Mouse (Mus musculus) spleen, adult 18-20 months (tissue): ENCODE results near the gene Rpl31.
A peak's percentile ranks its signal among the peaks of the same experiment; 100 is the strongest.

Experiments
- DNase-seq, 2 experiments: peaks; one replicate each; pipeline ENCODE4 v3.0.0; 2022; ENCODE audit warnings: mixed read lengths in 2 of 2

Rpl31 gene

DNA sequence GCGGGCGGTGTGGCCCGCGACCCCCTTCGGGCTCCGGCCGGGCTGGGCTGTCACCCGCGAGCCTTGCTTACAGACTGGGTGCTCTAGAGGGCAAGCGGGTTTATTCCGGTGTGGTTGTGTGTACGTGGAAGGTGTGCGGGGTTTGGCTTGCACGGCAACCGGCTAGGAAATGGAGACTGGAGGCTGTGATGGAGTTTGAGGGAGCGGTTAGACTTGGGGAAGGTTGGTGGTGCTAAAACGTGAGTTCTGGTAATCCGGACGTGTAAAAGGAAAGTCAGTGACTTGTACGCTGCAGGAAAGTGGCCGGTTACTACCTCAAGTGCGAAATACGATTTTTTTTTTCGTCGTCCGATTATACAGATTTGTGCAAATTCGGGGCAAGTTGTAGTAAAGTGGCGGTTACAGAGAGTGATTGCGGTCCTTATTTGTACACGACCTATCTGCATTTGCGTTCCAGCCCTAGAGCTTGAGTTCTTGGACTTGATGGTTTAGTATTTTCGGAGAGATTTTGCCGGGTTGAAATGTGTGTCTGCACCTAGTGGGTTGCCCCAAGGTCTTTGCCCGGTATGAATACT is 712 bp downstream of the Rpl31 start:
- no peak for DNase-seq

DNA sequence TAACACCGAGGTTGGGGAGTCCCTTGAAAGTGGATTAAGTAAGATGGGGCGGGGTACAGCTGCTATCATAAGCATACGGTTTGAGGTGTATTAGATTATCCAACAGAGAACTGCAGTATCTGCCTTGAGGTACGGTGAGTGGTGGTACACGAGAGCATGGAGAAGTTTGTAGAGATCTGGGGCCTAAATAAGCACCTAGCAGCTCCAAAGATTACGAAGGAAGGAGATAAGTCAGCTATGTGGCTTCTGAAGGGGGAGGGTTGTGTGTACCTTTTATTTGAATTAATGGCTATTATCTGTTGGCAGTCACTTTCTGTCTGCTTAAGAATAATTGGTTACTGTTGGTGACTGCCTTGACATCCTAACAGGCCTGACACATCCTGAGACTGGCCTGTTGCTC is 2.8 kb downstream of the Rpl31 start:
- no peak for DNase-seq

DNA sequence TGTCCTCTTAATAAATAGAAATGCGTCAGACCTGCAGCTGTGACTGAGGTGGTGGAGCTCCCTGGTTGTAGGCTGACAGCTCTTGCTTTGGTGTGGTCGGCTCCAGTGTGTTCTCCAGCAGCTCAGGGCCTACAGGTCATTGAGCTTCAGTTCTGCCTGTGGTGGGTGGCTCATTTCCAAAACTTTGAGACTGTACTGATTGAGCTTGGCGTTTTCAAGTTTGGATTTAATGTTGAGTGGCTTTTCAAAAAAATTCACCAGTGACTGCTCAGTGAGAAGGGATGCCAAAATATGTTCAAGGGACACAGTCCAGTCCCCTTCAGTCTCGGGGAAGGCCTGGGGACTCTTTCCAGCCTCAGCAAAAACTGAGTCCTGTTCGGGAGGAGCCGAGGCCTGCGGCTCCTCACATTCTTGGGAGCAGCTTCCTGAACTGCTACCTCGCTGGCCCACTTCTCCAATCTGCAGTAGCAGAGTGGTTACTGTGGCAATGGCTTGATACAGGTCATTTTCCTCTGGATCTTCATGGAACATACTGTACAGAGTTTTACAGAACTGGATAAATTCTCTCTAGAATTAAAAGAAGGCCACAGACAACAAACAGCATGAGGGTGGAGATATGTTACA is 4.7 kb downstream of the Rpl31 start:
- DNase-seq = no peak

DNA sequence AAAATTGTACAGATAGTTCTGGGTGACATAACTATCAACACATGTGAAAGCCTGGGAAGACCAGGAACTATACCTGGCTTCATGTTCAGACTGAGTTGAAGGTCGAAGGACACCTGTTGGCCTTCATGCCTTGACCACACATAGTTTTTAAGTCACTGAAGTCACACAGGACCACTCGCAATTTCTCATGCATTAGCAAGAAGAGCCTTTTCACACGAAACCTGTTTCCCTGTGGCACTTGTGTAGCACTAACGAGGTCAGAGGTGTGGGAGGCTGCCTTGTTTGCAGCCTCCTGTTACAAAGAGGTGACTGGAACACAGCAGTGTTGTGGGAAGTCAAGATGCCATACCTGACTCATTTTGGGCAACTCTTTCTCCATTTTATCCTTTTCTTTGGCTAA is 5.7 kb downstream of the Rpl31 start:
- no peak for DNase-seq

DNA sequence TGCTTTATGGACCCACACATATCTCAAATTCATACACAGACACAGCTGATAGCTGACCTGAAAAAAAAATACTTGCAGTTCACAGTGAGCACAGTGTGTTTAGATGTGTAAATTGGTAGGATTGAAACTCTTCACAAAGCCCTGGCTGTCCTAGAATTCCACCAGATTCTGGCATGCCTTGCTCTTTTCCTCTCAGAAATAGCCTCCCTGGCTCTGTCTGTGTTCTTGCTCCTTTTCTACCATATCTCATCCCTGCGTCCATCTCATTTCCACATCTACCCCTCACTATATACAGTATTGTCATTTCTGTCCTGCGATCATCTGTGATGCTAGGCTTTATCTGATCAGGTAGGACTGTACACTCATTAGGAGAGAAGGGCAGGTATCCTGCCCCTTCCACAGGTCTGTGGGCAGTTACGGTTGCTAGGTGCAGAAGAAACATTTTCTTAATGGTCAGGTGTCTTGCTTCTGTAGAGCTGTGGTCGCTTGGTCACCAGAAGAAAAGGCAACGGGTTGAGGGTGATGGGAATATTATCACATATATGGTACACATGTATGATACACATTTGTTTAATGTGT is 6.7 kb downstream of the Rpl31 start:
- DNase-seq = no peak

DNA sequence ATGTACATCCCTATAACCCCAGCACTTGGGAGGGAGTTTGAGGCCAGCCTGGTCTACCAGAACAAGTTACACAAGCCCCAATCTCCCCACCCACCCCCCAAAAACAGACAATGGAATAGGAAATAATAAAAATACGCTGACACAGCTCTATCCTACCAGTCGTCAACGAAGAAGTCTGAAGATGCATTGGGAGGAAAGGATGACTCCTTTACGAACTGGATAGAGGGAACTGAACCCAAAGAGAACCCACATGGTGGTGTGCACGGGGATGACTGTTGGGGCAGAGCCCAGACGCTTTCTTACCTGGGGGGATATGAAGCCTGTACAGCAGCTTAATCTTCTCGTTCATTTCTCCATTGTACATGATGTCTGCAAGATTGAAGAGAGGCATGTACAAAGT is 8.5 kb downstream of the Rpl31 start:
- DNase-seq = no peak

DNA sequence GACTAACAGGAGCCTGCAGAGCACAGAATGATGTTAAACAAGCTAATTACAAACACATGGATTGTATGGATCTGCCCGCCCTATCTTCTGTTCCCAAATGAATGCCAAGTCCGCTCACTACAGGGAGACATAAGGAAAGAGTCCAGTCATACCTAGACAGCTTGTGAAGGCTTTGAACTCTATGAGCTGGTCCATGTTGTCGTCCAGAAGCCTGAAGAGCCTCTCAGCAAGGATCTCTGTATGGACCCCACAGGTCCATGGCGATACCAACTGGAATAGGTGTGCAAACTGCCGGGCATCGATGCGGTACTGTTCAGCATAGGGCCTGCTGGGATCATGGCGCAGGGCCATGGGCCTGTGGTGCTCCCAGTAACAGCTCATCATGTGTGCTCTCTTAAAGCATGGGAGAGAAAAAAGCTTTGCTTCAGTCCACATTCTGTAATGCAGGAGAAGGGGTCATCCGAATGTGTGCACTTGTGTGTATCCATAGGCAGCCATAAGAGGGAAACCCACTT is 9.1 kb downstream of the Rpl31 start:
- no peak for DNase-seq

DNA sequence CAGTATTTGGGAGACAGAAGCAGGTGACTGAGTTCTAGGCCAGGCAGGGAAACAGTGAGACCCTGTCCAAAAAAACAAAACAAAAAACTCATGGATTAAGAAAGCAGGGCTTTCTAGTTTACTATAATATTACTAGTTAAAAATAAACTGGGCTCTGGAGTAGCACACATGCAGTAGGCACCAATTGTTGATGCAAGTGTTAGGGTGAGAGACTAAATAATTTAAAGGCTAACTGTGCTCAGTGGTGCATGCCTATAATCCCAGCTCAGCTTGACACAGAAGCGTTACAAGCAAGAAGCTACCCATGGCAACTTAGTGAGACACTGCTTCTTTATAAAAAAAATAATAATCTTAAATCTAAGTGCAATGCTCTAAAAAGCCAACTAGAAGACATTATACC is 10.9 kb downstream of the Rpl31 start:
- DNase-seq = no peak

DNA sequence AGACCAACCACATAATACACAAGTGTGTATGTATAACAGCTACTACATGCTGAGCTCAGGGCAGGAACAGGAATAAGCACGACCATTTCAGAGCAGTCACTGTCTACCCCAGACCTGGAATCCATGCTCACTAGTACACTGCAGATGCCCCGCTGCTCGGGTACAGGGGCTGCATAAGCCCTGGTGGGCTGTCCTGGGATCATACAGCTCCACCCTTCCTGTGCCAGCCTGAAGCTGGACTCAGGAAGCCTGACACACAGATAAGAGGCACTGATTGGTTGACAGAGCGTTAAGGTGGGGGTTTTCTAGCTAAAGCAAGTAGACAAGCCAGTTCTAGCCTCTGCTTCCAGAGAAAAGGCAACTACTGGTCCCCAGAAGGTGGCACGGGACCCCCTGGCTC is 11.4 kb downstream of the Rpl31 start:
- no peak for DNase-seq

DNA sequence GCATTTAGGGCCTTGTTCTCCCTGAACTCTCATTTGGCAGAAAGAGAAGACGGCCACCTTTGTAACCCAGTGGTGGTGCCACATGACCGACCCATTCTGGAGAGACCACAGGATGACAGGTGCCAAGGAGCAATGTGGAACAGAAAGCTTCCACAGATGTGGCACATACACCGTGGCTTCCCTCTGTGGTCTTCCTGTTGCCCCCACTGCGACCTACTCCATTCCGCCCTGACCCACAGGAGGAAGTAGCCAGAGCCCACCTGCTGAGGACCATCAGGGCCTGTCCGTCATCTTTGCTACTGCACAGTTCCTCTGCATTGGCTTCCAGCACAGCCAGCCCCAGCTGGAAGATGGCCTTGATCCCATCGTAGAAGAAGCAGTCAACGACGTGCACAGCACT is 13.4 kb downstream of the Rpl31 start:
- no peak for DNase-seq

DNA sequence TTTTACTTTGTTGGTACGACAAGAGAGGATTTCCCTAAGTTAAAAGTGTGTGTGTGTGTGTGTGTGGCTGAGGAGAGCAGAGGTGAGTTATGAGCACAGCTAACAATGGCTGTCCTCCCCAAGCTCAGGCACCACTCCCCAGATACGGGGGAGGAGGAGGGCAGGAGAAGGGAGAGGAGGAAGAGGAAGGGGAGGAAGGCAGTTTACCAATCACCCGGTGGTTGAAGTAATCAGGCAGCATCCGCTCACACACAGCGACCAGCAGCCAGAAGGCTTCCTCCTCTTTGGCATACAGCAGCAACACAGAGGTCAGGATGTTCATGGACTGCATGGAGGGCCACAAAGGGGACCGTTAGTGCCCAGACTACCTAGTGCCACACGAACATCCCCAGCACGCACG is 17.3 kb downstream of the Rpl31 start:
- DNase-seq = no peak

DNA sequence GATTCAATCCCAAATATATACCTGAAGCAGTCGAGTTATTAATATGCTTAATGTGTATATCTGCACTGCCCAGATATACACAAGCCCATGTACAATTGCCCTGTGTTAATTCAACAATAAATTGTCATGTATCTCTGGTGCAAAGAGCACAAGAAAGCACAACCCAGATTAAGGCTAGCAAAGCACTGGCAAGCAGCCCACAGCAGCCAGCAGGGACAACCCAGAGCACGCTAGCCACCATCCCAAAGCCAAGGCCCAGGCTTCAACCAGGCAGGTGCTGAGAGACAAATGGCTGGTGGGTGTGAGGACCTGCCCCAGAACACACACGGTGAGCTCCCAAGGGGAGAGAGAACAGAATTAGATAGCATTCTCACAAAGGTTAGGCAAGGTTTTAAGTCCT is 18.8 kb downstream of the Rpl31 start:
- DNase-seq = no peak

DNA sequence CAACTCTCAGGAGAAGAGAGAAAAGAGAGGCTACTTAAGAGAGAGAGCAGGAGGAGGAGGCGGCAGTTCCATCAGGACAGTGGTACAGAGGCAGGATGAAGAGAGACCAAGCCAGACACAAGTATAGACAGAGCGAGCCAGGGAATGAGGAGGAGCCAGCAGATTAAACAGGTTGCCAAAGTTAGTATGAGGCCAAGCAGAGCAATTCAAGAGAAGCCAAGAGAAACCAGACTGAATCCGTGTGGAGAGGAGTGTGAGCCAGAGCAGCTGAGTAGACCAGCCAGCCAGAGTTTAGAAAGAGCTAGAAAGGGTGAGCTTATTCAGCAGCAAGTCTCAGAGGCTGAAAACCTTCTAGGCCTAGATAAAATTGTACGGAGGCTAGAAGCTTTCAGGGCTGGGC is 19.9 kb downstream of the Rpl31 start:
- DNase-seq = no peak

DNA sequence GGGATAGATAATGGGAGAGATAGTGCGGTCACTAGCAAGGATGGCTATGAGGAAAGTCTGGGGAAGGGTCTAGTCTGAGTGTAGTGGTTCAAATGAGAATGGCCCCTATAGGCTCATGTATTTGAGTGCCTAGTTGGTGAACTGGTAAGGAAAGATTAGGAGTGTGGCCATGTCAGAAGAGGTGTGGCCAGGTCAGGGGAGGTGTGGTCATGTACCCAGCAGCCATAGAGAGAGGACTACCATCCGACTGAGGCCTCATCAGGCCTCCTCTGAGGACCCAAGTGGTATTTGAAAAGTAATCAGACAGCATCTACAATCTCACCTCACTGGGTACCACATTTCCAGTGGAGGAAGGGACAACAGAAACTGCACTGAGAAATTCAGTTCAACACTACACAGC is 20.5 kb downstream of the Rpl31 start:
- DNase-seq = no peak

DNA sequence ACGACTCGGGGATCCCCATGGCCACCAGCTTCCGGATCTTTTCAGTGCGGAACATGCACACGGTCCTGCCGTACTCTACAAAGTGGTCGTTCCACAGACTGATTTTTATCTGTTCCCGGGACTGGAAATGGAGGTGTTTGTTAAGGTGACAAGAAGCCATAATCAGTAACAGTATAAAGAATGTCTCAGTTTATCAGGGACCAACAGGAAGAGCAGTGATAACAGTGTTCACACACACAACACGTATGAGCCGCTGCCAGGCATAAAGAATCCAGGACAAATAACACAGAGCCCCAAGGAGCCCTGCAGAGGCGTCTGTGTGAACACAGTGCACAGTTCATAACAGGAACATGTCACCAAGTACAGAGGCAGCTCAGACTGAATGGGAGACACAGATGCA is 21.7 kb downstream of the Rpl31 start:
- no peak for DNase-seq

DNA sequence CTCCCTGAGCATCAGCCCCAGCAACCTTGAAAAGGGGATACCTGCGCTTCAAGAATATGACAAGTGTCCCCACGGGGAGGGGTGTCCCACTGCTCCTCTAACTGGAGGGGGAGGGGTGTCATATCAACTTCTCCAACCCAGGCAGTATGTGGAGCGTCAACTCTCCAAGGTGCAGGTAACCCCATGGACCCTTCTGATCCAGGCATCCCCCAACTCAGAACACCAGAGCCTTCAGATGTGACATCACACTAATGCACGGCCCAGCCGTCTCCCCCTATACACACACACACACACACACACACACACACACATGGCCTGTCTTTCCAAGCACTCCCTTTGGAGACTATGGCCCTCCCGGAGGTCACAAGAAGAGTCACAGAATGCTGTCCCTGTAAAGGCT is 24.0 kb downstream of the Rpl31 start:
- DNase-seq = no peak

DNA sequence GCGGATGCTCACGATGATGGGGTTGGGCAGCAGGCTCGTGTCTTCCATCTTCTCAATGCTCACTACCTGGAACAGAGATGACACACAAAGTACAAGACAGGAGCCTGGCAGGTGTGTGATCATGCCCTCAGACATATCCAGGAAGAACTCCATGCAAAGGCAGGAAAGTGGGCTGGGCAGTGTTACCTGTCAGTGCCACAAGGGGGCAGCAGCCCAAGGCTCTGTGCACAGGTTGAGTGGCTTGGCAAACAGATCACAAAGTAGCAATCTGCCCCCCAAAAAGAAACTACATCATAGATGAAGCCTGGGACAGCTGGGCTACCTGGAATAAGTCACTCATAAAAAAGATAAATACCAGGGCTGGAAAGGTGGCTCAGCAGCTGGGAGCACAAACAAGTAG is 24.5 kb downstream of the Rpl31 start:
- peak; percentile 34 to 71 for DNase-seq

DNA sequence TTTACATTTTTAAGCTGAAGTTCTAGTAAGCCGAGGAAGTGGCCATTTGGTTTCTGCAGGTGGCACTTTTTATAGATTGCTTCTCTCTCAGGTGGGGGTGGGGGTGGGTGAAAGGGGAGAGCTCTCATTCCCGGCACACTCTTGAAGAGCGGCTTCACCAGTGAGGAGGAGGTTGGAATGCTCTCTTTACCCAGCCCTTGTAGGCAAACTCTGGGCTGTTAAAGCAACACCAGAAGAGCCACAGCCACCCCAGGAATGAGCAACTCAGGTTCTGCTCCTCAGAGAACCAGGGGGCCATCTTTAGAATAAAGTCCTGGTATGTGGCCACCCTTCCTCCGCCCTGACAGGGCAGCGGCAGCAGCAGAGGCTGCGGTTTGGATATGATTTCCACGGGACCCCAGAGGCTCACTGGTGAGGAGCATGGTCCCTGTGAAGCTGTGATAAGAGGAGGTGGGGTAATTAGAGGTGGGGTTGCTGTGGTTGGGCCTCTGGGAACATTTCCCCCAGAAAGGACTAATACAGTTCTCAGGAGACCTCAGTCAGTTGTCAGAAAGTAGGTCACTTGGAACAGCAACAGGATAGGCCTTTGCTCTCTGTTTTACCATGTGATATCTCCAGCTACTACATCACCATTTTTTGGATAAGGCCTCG is 25.7 kb downstream of the Rpl31 start:
- DNase-seq = no peak

DNA sequence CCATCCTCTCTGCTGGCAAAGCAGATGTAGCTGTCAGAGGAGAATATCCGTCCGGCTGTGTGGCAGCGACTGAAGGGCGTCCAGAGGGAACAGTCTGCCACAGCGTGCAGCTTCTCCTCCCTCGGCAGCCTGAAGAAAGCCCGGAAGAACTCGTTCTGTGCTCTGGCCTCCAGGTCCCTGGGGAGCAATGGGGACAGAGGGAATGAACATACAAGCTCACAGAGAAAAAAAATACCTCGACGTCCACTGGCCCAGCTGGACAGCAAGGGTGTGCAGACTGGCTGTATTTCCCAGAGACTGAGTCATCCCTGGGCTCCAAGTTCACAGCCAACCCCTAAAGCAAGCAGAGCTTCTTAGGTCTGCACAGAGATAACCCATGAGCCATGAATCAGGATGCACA is 26.5 kb downstream of the Rpl31 start:
- no peak for DNase-seq

DNA sequence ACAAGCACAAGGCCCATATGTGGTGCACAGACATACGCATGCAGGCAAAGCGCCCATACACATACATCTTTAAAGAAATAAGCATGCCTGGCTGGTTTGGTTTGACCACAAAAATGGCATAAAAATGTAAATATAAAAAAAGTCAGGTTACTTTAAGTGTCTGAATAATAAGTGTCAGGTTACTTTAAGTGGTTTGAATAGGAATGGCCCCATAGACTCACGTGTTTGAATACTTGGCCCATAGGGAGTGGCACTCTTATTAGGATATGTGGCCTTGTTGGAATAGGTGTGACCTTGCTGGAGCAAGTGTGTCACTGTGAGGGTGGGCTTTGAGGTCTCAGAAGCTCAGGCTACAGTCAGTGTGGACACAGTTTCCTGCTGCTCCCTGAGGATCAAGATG is 27.0 kb downstream of the Rpl31 start:
- no peak for DNase-seq

DNA sequence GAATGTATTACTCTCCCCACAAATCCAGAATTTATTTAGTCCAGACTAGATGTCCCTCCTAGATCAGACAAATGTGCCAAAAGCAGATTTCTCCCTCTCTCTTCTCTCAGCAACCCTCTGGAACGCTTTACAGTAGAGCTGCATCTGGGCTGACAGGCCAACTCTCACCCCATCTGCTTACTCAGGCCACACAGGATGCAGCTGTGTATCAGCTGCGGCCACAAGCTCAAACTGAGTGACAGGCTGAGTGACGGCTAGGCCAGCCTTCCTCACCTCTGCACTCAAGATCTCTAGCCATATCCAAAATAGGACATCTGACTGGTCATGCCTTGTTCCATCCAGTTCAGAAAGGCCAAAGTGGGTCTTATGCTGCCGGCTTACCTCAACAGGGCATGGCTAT is 28.7 kb downstream of the Rpl31 start:
- no peak for DNase-seq

DNA sequence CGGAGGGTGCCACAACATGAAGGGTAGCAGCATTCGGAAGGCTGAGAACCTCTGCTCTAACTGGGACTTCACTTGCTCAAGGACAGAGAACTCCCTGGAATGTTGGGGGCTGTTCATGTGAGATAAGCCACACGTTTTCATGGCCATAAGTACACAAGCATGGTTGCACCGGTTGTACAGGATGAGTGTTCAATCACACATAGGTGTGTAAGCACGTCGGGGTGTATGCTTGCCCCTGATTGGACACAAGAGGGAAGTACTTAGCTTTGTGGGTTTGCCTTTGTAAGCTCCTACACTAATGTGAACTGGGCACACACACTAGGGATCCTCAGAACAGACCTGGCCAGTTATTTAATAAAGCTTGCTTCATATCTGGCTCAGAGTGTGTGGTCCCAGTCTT is 30.6 kb downstream of the Rpl31 start:
- DNase-seq = no peak

DNA sequence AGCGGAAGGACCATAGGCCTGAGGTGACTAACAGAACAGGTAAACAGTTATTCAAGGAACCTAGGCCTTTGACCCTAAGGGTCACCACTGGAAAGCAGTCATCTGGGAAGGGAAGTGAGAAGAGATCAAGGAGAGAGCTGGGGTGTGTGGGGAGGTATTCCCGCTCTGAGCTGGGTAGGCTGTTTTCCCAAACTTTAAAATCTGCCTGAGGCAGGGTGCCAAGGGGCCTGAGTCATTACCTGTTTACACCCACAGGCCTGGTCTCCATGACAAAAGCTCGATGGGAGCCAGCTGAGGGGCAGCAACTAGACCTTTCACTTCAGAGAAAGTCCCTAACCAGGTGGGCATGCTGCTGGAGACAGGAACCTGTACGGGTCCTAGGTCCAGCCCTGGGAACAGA is 31.6 kb downstream of the Rpl31 start:
- no peak for DNase-seq

DNA sequence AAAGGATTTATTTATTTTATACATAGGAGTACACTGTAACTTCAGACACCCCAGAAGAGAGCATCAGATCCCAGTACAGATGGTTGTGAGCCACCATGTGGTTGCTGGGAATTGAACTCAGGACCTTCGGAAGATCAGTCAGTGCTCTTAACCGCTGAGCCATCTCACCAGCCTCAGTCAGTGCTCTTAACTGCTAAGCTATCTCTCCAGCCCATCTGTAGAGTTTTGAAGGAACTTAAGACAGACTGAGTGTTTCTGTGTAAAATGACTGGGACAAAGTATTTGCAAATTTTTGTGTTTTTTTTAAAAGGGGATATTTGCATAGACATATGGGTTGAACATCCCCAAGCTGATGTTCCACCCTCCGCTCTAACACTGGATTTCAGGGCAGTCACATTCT is 32.5 kb downstream of the Rpl31 start:
- DNase-seq = no peak
